In genomic region chr17:36869284-36869954, GRCm38 (mm10) we compare ENCODE assay signal across 10 mouse cellular contexts. TPM values are rescaled to one million over a fixed set of nuclear protein-coding genes. Genes with fewer than 3 reads are reported as not detected.
DNase-seq lines count a peak whose midpoint lies in the region; ATAC-seq lines count a peak whose summit lies in the region.
"Had no signal": no experiment of that assay in that cellular context is flagged by ENCODE, and none has a peak within 500 bp of the region (broad histone marks: within the 10 kb centered on the region; RNA-seq: fewer than 3 reads in every experiment).

Gene Trim10, plus strand, starts transcription at chr17:36869574.

- 62% methylated on average over 4 of the region's 4 CpGs for WGBS in lung, embryonic 15.5 days
- 23% methylated on average over 4 of the region's 4 CpGs for WGBS in liver, embryonic 12.5 days (ENCODE audit: insufficient replicate concordance)
- WGBS in stomach, embryonic 14.5 days, result 72% methylated on average over 4 of the region's 4 CpGs

- 0 out of 2 replicates have a peak within 1 kb of the TSS, but pooled peaks have one; percentile 7 for H3K4me3 ChIP-seq in lung, embryonic 15.5 days
- H3K4me3 ChIP-seq in liver, embryonic 12.5 days, result peak within 1 kb of the TSS; percentile 71
- no peak within 1 kb of the TSS for H3K4me3 ChIP-seq in stomach, embryonic 14.5 days (ENCODE audit: low read depth, low read length)

- no peak within 1 kb of the TSS for H3K4me2 ChIP-seq in lung, embryonic 15.5 days
- H3K4me2 ChIP-seq in liver, embryonic 12.5 days, result peak within 1 kb of the TSS; percentile 73
- H3K4me2 ChIP-seq in stomach, embryonic 14.5 days (replicated peaks; ENCODE audit: low read depth, low read length), result no peak within 1 kb of the TSS

- peak; percentile 28 for DNase-seq in embryo, embryonic 10 days (ENCODE audit: low spot score)
- no peak for DNase-seq in embryo, embryonic 9.5 days (ENCODE audit: extremely low spot score)
- no peak for DNase-seq in lung, postnatal 36 days
- DNase-seq in left cerebral cortex, postnatal 25 days (ENCODE audit: low spot score in 2 of 2), result no peak
- DNase-seq in thymus, postnatal 4 days, result no peak
- DNase-seq: kidney, adult 8-10 months; retina, postnatal 1 day had no signal

- H3K27ac ChIP-seq in lung, embryonic 15.5 days, result no peak within 1 kb of the TSS
- peak within 1 kb of the TSS; percentile 98 for H3K27ac ChIP-seq in liver, embryonic 12.5 days
- no peak within 1 kb of the TSS for H3K27ac ChIP-seq in stomach, embryonic 14.5 days (ENCODE audit: low read length)

- peak; percentile 55; the same call in 1 of the 2 replicates for ATAC-seq in lung, embryonic 15.5 days (ENCODE audit: borderline replicate concordance, extremely low read depth, low FRiP score, low TSS enrichment)
- peak; percentile 100 for ATAC-seq in liver, embryonic 12.5 days
- peak; percentile 89; the same call in 1 of the 2 replicates for ATAC-seq in stomach, embryonic 14.5 days (ENCODE audit: insufficient number of reproducible peaks, insufficient read depth, low FRiP score, low read depth)

- H3K9ac ChIP-seq in lung, embryonic 15.5 days, result no peak within 1 kb of the TSS
- H3K9ac ChIP-seq in liver, embryonic 12.5 days, result peak within 1 kb of the TSS; percentile 89
- no peak within 1 kb of the TSS for H3K9ac ChIP-seq in stomach, embryonic 14.5 days (replicated peaks; ENCODE audit: low read depth, low read length)

- H3K9me3 ChIP-seq in lung, embryonic 15.5 days, result no peaks in the 10 kb centered on the region
- H3K9me3 ChIP-seq in liver, embryonic 12.5 days (replicated peaks), result no peaks in the 10 kb centered on the region
- H3K9me3 ChIP-seq in stomach, embryonic 14.5 days (ENCODE audit: control insufficient read depth, low read depth, low read length), result no peaks in the 10 kb centered on the region

- no peaks in the 10 kb centered on the region for H3K36me3 ChIP-seq in lung, embryonic 15.5 days
- peaks cover 33% of the 10 kb centered on the region for H3K36me3 ChIP-seq in liver, embryonic 12.5 days
- H3K36me3 ChIP-seq in stomach, embryonic 14.5 days (ENCODE audit: control insufficient read depth, insufficient read depth, low read length), result no peaks in the 10 kb centered on the region

- intact Hi-C loops in left cerebral cortex, postnatal 25 days (cut with DNase I), result no loop called here

- H3K27me3 ChIP-seq in lung, embryonic 15.5 days, result peaks cover 26% of the 10 kb centered on the region
- peaks cover 33% of the 10 kb centered on the region for H3K27me3 ChIP-seq in liver, embryonic 12.5 days (replicated peaks)
- peaks cover 6% of the 10 kb centered on the region for H3K27me3 ChIP-seq in stomach, embryonic 14.5 days (ENCODE audit: control insufficient read depth, insufficient read depth, low read length)

- no peaks in the 10 kb centered on the region; the same call in 1 of the 2 replicates for H3K4me1 ChIP-seq in lung, embryonic 15.5 days
- H3K4me1 ChIP-seq in liver, embryonic 12.5 days, result peaks cover 59% of the 10 kb centered on the region
- H3K4me1 ChIP-seq in stomach, embryonic 14.5 days (ENCODE audit: control insufficient read depth, insufficient read depth, low read length), result no peaks in the 10 kb centered on the region

RNA-seq across cellular contexts. Expression of gene Trim10, which starts in this region (rescaled TPM):
- polyA plus RNA-seq in lung, embryonic 15.5 days (2015; fragmentation: Nextera tagmentation; extraction: Ambion mirVana), result 4.0 and 5.7 TPM in 2 replicates
- 227 and 235 TPM in 2 replicates for polyA plus RNA-seq in liver, embryonic 12.5 days (2016; fragmentation: Nextera tagmentation; extraction: Ambion mirVana)
- polyA plus RNA-seq in stomach, embryonic 14.5 days (2014; fragmentation: Nextera tagmentation; extraction: Ambion mirVana), result 1.5 and 2.0 TPM in 2 replicates
- total RNA-seq in left cerebral cortex, postnatal 25 days (2021), result not detected

Comparison
In these comparisons a context has a peak if more than half of its experiments do, and no peak if none do; other contexts are left out.
1. RNA of gene Trim10 (polyA plus RNA-seq): 227 to 235 TPM in liver, embryonic 12.5 days; 4.0 to 5.7 TPM in lung, embryonic 15.5 days and 1.5 to 2.0 TPM in stomach, embryonic 14.5 days; every median in the first group is over 10 times any median in the second.
2. Peak in every context shown above with its lines, with median percentiles within 50 percentile points of each other: ATAC-seq.